Mouse (Mus musculus): Measurements from ENCODE around the gene Mrgbp.

GRCm38 (mm10) chr2:180581002-180581401 is at the start of gene Mrgbp:
- TF ChIP-seq CTCF (IDR thresholded peaks at IDR 0.05; ENCODE audit: low read depth) (no peak), EP300 (optimal IDR thresholded peaks at IDR 0.05) (no peak)
